Comparison of ENCODE assay signal across 9 mouse cellular contexts in the genomic region with DNA sequence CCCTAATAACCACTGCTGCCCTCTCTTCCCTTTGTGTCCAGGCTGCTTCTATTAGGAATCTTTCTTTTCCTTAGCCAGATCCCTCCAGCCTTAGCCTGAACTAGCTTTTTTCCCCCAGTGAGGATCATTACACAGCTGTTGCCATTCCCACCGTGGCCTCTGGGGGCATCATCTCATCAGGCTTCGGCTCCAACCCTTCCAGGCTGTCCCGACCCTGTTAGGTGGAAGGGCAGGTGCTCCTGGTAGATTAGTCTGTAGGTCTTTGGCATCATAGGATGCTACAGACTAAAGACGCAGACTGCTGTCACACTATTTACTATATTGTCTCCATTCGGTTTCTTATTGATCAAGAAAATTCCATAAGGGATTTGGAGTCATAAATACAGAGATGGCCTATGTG.
DNase-seq lines count a peak whose midpoint lies in the region; ATAC-seq and TF ChIP-seq lines count a peak whose summit lies in the region.
"Had no signal": no experiment of that assay in that cellular context is flagged by ENCODE, and none has a peak within 500 bp of the region (broad histone marks: within the 10 kb centered on the region; RNA-seq: fewer than 3 reads in every experiment).

No protein-coding gene starts in this region.

- peak; percentile 80 for ATAC-seq in granulocyte monocyte progenitor cell, adult 5-6 weeks (replicated peaks; ENCODE audit: poor library complexity, severe bottlenecking)

- 44% methylated on average over 5 of the region's 5 CpGs for WGBS in heart, adult 2 months
- WGBS in spleen, adult 2 months = 43% methylated on average over 5 of the region's 5 CpGs
- 29% methylated on average over 5 of the region's 5 CpGs for WGBS in cerebellum, adult 2 months
- WGBS in lung, adult 2 months = 28% methylated on average over 5 of the region's 5 CpGs

- H3K9ac ChIP-seq in heart, adult 2 months (ENCODE audit: low read depth, low read length) = no peak overlapping the region
- H3K9ac ChIP-seq: neural tube, embryonic 13.5 days had no signal

- no peak overlapping the region for H3K27ac ChIP-seq in heart, adult 2 months
- H3K27ac ChIP-seq in spleen, adult 2 months (ENCODE audit: insufficient read depth, low read length) = no peak overlapping the region
- no peak overlapping the region for H3K27ac ChIP-seq in cerebellum, adult 2 months (ENCODE audit: insufficient read depth, low read length)
- H3K27ac ChIP-seq: neural tube, embryonic 13.5 days had no signal

- TF ChIP-seq POLR2A in heart, adult 2 months (IDR thresholded peaks at IDR 0.05; ENCODE audit: insufficient read depth, low read depth, low read length) = no peak
- TF ChIP-seq POLR2A in spleen, adult 2 months (IDR thresholded peaks at IDR 0.05; ENCODE audit: low read depth, low read length) = no peak
- no peak for TF ChIP-seq POLR2A in cerebellum, adult 2 months (IDR thresholded peaks at IDR 0.05; ENCODE audit: borderline replicate concordance, insufficient read depth, low read length)
- TF ChIP-seq POLR2A in lung, adult 2 months (IDR thresholded peaks at IDR 0.05; ENCODE audit: borderline replicate concordance, extremely low read depth, low read depth, low read length) = no peak

- H3K27me3 ChIP-seq in heart, adult 2 months (ENCODE audit: control insufficient read depth, insufficient read depth, low read length) = no peaks in the 10 kb centered on the region
- no peaks in the 10 kb centered on the region for H3K27me3 ChIP-seq in spleen, adult 2 months (ENCODE audit: control insufficient read depth, insufficient read depth, low read length)
- no peaks in the 10 kb centered on the region for H3K27me3 ChIP-seq in cerebellum, adult 2 months (ENCODE audit: control insufficient read depth, insufficient read depth, low read length)

- peak; percentile 5 to 24 for DNase-seq in heart, adult 2 months
- no peak for DNase-seq in heart, adult 9 months (ENCODE audit: low spot score in 2 of 2)
- peak in 1 of 2 experiments; percentile 12 for DNase-seq in spleen, adult 2 months (ENCODE audit: low read depth in 1 of 2, low spot score in 2 of 2)
- DNase-seq in spleen, adult 12 weeks (ENCODE audit: low spot score) = no peak
- peak; percentile 47 to 63 for DNase-seq in cerebellum, adult 2 months
- DNase-seq in lung, adult 2 months = peak; percentile 48
- DNase-seq in thymus, postnatal 36 days = peak; percentile 24 to 37

- H3K79me2 ChIP-seq in heart, adult 2 months (replicated peaks; ENCODE audit: control insufficient read depth, insufficient read depth, low read length) = no peaks in the 10 kb centered on the region

- peak; percentile 68 for TF ChIP-seq CTCF in heart, adult 2 months (IDR thresholded peaks at IDR 0.05)
- peak; percentile 55; the same call in 1 of the 2 replicates for TF ChIP-seq CTCF in spleen, adult 2 months (IDR thresholded peaks at IDR 0.05; ENCODE audit: extremely low read depth, insufficient read depth, insufficient read length, insufficient replicate concordance)
- TF ChIP-seq CTCF in cerebellum, adult 2 months (IDR thresholded peaks at IDR 0.05; ENCODE audit: borderline replicate concordance, insufficient read depth, low read depth, low read length) = peak; percentile 82
- peak; percentile 76 for TF ChIP-seq CTCF in lung, adult 2 months (IDR thresholded peaks at IDR 0.05; ENCODE audit: insufficient read depth, low read length)

- intact Hi-C loops in heart, adult 2 months (cut with DNase I) = no loop called here

- TF ChIP-seq EP300 in heart, adult 2 months (IDR thresholded peaks at IDR 0.05; ENCODE audit: insufficient read depth, low read depth, low read length) = no peak

- no peak overlapping the region for H3K4me3 ChIP-seq in heart, adult 2 months
- H3K4me3 ChIP-seq in spleen, adult 2 months (ENCODE audit: extremely low read depth, insufficient read depth, insufficient read length) = no peak overlapping the region
- H3K4me3 ChIP-seq in cerebellum, adult 2 months (replicated peaks; ENCODE audit: insufficient read depth, low read depth, low read length) = no peak overlapping the region
- no peak overlapping the region for H3K4me3 ChIP-seq in lung, adult 2 months (replicated peaks; ENCODE audit: extremely low read depth, low read depth, low read length)
- H3K4me3 ChIP-seq: neural tube, embryonic 13.5 days had no signal

- H3K4me1 ChIP-seq in heart, adult 2 months (ENCODE audit: control insufficient read depth, insufficient read depth, low read length) = peaks cover 2% of the 10 kb centered on the region
- H3K4me1 ChIP-seq in spleen, adult 2 months (ENCODE audit: control insufficient read depth, insufficient read depth, insufficient read length) = no peaks in the 10 kb centered on the region
- H3K4me1 ChIP-seq in cerebellum, adult 2 months (ENCODE audit: control insufficient read depth, insufficient read depth, low read length) = no peaks in the 10 kb centered on the region
- H3K4me1 ChIP-seq in lung, adult 2 months (ENCODE audit: control insufficient read depth, insufficient read depth, low read length) = no peaks in the 10 kb centered on the region

- H3K36me3 ChIP-seq in heart, adult 2 months (ENCODE audit: control insufficient read depth, insufficient read depth, low read length) = no peaks in the 10 kb centered on the region
- no peaks in the 10 kb centered on the region for H3K36me3 ChIP-seq in spleen, adult 2 months (ENCODE audit: control insufficient read depth, insufficient read depth, low read length)
- H3K36me3 ChIP-seq: neural tube, embryonic 13.5 days had no signal

Comparison
In these comparisons a context has a peak if more than half of its experiments do, and no peak if none do; other contexts are left out.
1. DNase-seq: peak in heart, adult 2 months (2 of 2), cerebellum, adult 2 months (2 of 2), lung, adult 2 months (single experiment) and thymus, postnatal 36 days (2 of 2); none in heart, adult 9 months (0 of 2) and spleen, adult 12 weeks (single experiment).
2. Peak in every context shown above with its lines, with median percentiles within 50 percentile points of each other: CTCF ChIP-seq.